Mouse (Mus musculus) MEL (cell line): ENCODE measurements at regions not wholly inside any gene's neighbourhood (a gene's known extent, or its start where the extent isn't known, plus 50 kb on each side); places are given as distances from the start of the nearest gene placed in this dataset.

ENCODE experiments used
- DNase-seq: peaks from one replicate; pipeline ENCODE4 v3.0.0; 2011; ENCODE audit warnings: low read depth, low spot score
- H3K27ac ChIP-seq: 2 replicates; pipeline ENCODE4 v1.5.1; 2012; ENCODE audit warnings: low read depth, mild to moderate bottlenecking, control low read depth, low read length, moderate library complexity; ENCODE audit not compliant: control insufficient read depth
- H3K27me3 ChIP-seq, 2 experiments: fragments of 150-350 bp in 1 of 2; sonication (generic) in 1 of 2; 2 replicates each; pipeline ENCODE4 v1.6.1; 2012; ENCODE audit warnings: low read length in 2 of 2, mild to moderate bottlenecking in 2 of 2, improper control_type of control experiment in 1 of 2, moderate library complexity in 1 of 2; ENCODE audit not compliant: insufficient read depth in 2 of 2, control insufficient read depth in 1 of 2
- H3K36me3 ChIP-seq, 2 experiments: 2 replicates each; pipeline ENCODE4 v1.6.1; 2012 to 2014; ENCODE audit warnings: low read length in 2 of 2, improper control_type of control experiment in 1 of 2, inconsistent platforms in 1 of 2, mild to moderate bottlenecking in 1 of 2; ENCODE audit not compliant: insufficient read depth in 2 of 2, control insufficient read depth in 1 of 2
- H3K4me1 ChIP-seq, 2 experiments: fragments of 150-350 bp in 1 of 2; sonication (generic) in 1 of 2; 2 replicates each; pipeline ENCODE4 v1.6.1; 2012; ENCODE audit warnings: low read length in 2 of 2, improper control_type of control experiment in 1 of 2, mild to moderate bottlenecking in 1 of 2; ENCODE audit not compliant: insufficient read depth in 2 of 2, control insufficient read depth in 1 of 2
- H3K4me3 ChIP-seq, 2 experiments: fragments of 150-350 bp in 1 of 2; sonication (generic) in 1 of 2; 2 replicates each; pipeline ENCODE4 v1.5.1; 2012; ENCODE audit warnings: low read depth in 2 of 2, low read length in 2 of 2, mild to moderate bottlenecking in 2 of 2, moderate library complexity in 2 of 2, control low read depth in 1 of 2, improper control_type of control experiment in 1 of 2; ENCODE audit not compliant: control insufficient read depth in 1 of 2, insufficient read depth in 1 of 2
- H3K79me2 ChIP-seq: 2 replicates; pipeline ENCODE4 v1.6.1; 2012; ENCODE audit warnings: mild to moderate bottlenecking, low read length, moderate library complexity; ENCODE audit not compliant: control insufficient read depth, poor library complexity, insufficient read depth
- H3K9ac ChIP-seq: 2 replicates; pipeline ENCODE4 v1.6.1; 2012; ENCODE audit warnings: low read depth, mild to moderate bottlenecking, control low read depth, low read length, moderate library complexity; ENCODE audit not compliant: control insufficient read depth, poor library complexity, severe bottlenecking
- H3K9me3 ChIP-seq: fragments of 150-350 bp; sonication (generic); replicated peaks from 2 replicates; pipeline ENCODE4 v1.6.1; 2012; ENCODE audit warnings: mild to moderate bottlenecking, low read length, improper control_type of control experiment, moderate library complexity; ENCODE audit not compliant: insufficient read depth
- BHLHE40 ChIP-seq: IDR thresholded peaks from 2 replicates; pipeline ENCODE4 v1.6.1; 2012; ENCODE audit warnings: low read depth, mild to moderate bottlenecking, inconsistent platforms, low read length, improper control_type of control experiment, borderline replicate concordance
- CHD1 ChIP-seq: IDR thresholded peaks from 2 replicates; pipeline ENCODE4 v1.6.1; 2012; ENCODE audit warnings: low read depth, mild to moderate bottlenecking, inconsistent platforms, low read length, improper control_type of control experiment
- ELF1 ChIP-seq: IDR thresholded peaks from 2 replicates; pipeline ENCODE4 v1.6.1; 2014; ENCODE audit warnings: low read depth, mild to moderate bottlenecking, inconsistent platforms, low read length, improper control_type of control experiment, moderate library complexity
- EP300 ChIP-seq, 2 experiments: IDR thresholded peaks; 2 replicates each; pipeline ENCODE4 v1.6.1; 2011; ENCODE audit warnings: improper control_type of control experiment in 2 of 2, low read length in 2 of 2, low read depth in 1 of 2, mild to moderate bottlenecking in 1 of 2
- GABPA ChIP-seq: IDR thresholded peaks from 2 replicates; pipeline ENCODE4 v1.6.1; 2012; ENCODE audit warnings: low read depth, mild to moderate bottlenecking, inconsistent platforms, low read length, improper control_type of control experiment, moderate library complexity
- HCFC1 ChIP-seq: IDR thresholded peaks from 2 replicates; pipeline ENCODE4 v1.6.1; 2012; ENCODE audit warnings: low read depth, mild to moderate bottlenecking, inconsistent platforms, low read length, improper control_type of control experiment, moderate library complexity
- JUND ChIP-seq: IDR thresholded peaks from 2 replicates; pipeline ENCODE4 v1.6.1; 2011; ENCODE audit warnings: low read depth, mild to moderate bottlenecking, improper control_type of control experiment, low read length
- KAT2A ChIP-seq: conservative IDR thresholded peaks from 2 replicates; pipeline ENCODE4 v1.6.1; 2012; ENCODE audit warnings: low read depth, low read length, improper control_type of control experiment, inconsistent platforms
- MEF2A ChIP-seq: IDR thresholded peaks from 2 replicates; pipeline ENCODE4 v1.6.1; 2014; ENCODE audit warnings: low read depth, mild to moderate bottlenecking, inconsistent platforms, low read length, improper control_type of control experiment; ENCODE audit not compliant: poor library complexity, insufficient replicate concordance, severe bottlenecking; ENCODE audit errors: extremely low read depth
- NELFE ChIP-seq: IDR thresholded peaks from 2 replicates; pipeline ENCODE4 v1.6.1; 2011; ENCODE audit warnings: low read depth, low read length, improper control_type of control experiment
- RAD21 ChIP-seq: IDR thresholded peaks from 2 replicates; pipeline ENCODE4 v1.6.1; 2011; ENCODE audit warnings: mild to moderate bottlenecking, low read depth, low read length, improper control_type of control experiment
- SMC3 ChIP-seq: IDR thresholded peaks from 2 replicates; pipeline ENCODE4 v1.6.1; 2011; ENCODE audit warnings: low read depth, low read length, improper control_type of control experiment
- TAL1 ChIP-seq: IDR thresholded peaks from 2 replicates; pipeline ENCODE4 v1.6.1; 2012; ENCODE audit warnings: mild to moderate bottlenecking, inconsistent platforms, low read length, moderate library complexity, mixed read lengths
- TCF12 ChIP-seq: IDR thresholded peaks from 2 replicates; pipeline ENCODE4 v1.6.1; 2014; ENCODE audit warnings: low read depth, mild to moderate bottlenecking, inconsistent platforms, low read length, improper control_type of control experiment, moderate library complexity
- UBTF ChIP-seq: IDR thresholded peaks from 2 replicates; pipeline ENCODE4 v1.6.1; 2012; ENCODE audit warnings: low read depth, mild to moderate bottlenecking, inconsistent platforms, low read length, improper control_type of control experiment, moderate library complexity, borderline replicate concordance; ENCODE audit not compliant: insufficient read depth
- USF2 ChIP-seq, 2 experiments: IDR thresholded peaks; 2 replicates each; pipeline ENCODE4 v1.6.1; 2011 to 2012; ENCODE audit warnings: improper control_type of control experiment in 2 of 2, low read length in 2 of 2, borderline replicate concordance in 1 of 2, inconsistent platforms in 1 of 2, low read depth in 1 of 2, mild to moderate bottlenecking in 1 of 2; ENCODE audit not compliant: insufficient read depth in 1 of 2
- ZC3H11A ChIP-seq: IDR thresholded peaks from 2 replicates; pipeline ENCODE4 v1.6.1; 2012; ENCODE audit warnings: low read depth, mild to moderate bottlenecking, inconsistent platforms, low read length, improper control_type of control experiment

DNA sequence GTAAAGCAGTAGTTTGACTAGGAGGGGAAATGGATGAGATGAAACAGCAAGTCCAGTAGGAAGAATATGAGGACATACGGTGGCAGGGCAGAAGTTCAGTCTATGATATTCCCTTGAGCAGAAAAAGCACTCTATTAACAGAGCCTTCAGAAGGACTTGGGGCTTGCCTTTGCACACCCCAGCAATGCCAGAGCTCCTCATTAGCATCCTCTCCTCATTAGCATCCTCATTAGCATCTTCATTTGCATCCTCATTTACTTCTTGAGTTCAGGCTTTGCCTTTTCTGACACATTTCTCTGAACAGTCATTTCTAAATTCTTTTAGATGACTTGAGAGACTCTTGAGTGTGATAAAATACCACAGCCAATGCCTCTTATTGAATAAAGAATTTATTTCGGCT, 81.3 kb upstream of the Fermt1 start:
- Histone ChIP-seq H3K27me3 (no peaks in the 10 kb centered on the region), H3K9ac (no peak overlapping the region), H3K27ac (no peak overlapping the region), H3K79me2 (no peaks in the 10 kb centered on the region), H3K36me3 (no peaks in the 10 kb centered on the region), H3K4me3 (no peak overlapping the region), H3K4me1 (no peaks in the 10 kb centered on the region), H3K9me3 (no peaks in the 10 kb centered on the region)
- no peak for TF ChIP-seq TAL1
- no peak for TF ChIP-seq ZC3H11A
- TF ChIP-seq RAD21: no peak
- TF ChIP-seq EP300 (IDR thresholded peaks at IDR 0.05; ENCODE audit: low read depth in 1 of 2, low read length in 2 of 2): no peak
- TF ChIP-seq MEF2A: no peak
- TF ChIP-seq JUND: no peak
- no peak for TF ChIP-seq UBTF
- TF ChIP-seq USF2 (IDR thresholded peaks at IDR 0.05; ENCODE audit: borderline replicate concordance in 1 of 2, insufficient read depth in 1 of 2, low read depth in 1 of 2, low read length in 2 of 2): no peak
- TF ChIP-seq SMC3: no peak
- TF ChIP-seq KAT2A: no peak
- TF ChIP-seq ELF1: no peak
- TF ChIP-seq GABPA: no peak
- no peak for TF ChIP-seq NELFE
- DNase-seq: no peak

DNA sequence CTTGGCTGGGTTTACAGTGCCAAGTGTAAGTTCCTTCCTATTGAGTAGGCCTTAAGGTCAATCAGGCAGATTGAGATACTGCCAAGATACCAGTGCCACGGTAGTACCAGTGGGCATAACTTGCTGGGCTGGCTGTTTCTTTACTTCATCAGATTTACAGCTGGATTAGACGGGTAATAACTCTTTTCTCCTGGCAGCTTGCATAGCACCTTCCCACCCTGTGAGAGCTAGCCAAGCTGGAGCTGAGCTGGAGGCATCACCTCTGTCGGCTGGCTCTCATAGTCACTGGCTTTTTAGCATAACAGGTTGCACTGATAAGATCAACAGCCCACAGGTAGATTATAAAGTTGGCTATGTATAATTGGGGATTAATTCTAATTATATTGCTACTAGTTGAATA, 89.7 kb upstream of the Fermt1 start:
- Histone ChIP-seq H3K27me3 (no peaks in the 10 kb centered on the region; a peak in 1 of 4 replicates), H3K4me3 (no peak overlapping the region), H3K4me1 (no peaks in the 10 kb centered on the region), H3K79me2 (no peaks in the 10 kb centered on the region), H3K9ac (no peak overlapping the region), H3K27ac (no peak overlapping the region), H3K36me3 (no peaks in the 10 kb centered on the region), H3K9me3 (no peaks in the 10 kb centered on the region)
- DNase-seq: no peak
- no peak for TF ChIP-seq TCF12
- TF ChIP-seq USF2 (IDR thresholded peaks at IDR 0.05; ENCODE audit: borderline replicate concordance in 1 of 2, insufficient read depth in 1 of 2, low read depth in 1 of 2, low read length in 2 of 2): no peak
- no peak for TF ChIP-seq RAD21
- no peak for TF ChIP-seq CHD1
- TF ChIP-seq ZC3H11A: no peak
- TF ChIP-seq HCFC1: no peak
- no peak for TF ChIP-seq BHLHE40
